Mouse (Mus musculus) CD4-positive naive resting alpha-beta T cell, adult 57 days (primary cell): ENCODE measurements around the gene Ing2. TPM values are rescaled to one million over a fixed set of nuclear protein-coding genes. Genes with fewer than 3 reads are reported as not detected.

Experiments used
- total RNA-seq: library from RNA; stranded (reverse); gene quantifications from one replicate; pipeline ENCODE4 v1.2.4, GENCODE M21; 2023

The Ing2 gene
- total RNA-seq, result 33.9 TPM

DNA sequence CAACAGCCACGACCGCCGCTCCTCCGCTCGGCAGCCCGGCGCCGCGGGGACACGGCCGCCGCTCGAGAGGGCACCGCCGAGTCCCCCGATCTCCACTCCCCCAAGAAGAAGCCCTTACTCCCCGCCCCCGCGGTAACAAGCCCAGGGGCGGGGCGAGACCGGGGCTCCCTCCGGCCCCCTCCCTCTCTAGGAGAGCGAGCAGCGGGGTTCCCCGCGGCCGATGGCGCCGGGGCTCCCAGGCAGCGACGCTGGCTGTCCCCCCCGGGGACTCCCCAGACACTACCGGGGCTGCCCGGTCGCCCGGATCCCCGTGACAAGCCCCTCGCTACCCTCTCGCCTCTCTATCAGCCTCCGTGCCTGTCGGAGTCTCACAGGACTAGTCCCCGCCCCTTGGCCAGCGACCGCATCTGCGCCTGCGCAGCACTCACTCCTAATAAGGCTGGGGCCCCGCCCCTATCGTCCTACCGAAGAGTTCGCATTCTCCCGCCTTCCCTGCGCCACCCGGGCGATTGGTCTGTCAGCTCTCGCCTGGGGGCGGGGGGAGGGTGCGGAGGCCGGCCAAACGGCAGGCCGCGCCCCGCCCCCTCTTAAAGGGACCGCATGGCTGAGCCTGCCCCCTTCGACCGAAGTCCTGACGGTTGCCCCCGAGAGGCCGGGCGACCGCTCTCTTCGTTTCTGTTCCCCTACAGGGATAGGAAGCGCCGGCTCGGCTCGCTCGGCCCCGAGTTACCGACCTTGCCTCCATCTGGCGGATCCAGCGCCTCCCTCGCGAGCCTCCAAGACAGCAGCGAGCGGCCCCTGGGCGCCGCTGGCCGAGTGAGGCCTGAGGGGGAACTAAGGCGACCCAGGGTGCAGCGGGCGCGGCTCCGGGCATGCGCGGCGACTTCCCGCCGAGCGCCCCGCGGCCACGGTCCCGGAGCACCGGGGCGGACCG is at the start of gene Ing2:
Gene Ing2, minus strand, starts transcription at position 780 of the 934 bp plus-strand sequence.

DNA sequence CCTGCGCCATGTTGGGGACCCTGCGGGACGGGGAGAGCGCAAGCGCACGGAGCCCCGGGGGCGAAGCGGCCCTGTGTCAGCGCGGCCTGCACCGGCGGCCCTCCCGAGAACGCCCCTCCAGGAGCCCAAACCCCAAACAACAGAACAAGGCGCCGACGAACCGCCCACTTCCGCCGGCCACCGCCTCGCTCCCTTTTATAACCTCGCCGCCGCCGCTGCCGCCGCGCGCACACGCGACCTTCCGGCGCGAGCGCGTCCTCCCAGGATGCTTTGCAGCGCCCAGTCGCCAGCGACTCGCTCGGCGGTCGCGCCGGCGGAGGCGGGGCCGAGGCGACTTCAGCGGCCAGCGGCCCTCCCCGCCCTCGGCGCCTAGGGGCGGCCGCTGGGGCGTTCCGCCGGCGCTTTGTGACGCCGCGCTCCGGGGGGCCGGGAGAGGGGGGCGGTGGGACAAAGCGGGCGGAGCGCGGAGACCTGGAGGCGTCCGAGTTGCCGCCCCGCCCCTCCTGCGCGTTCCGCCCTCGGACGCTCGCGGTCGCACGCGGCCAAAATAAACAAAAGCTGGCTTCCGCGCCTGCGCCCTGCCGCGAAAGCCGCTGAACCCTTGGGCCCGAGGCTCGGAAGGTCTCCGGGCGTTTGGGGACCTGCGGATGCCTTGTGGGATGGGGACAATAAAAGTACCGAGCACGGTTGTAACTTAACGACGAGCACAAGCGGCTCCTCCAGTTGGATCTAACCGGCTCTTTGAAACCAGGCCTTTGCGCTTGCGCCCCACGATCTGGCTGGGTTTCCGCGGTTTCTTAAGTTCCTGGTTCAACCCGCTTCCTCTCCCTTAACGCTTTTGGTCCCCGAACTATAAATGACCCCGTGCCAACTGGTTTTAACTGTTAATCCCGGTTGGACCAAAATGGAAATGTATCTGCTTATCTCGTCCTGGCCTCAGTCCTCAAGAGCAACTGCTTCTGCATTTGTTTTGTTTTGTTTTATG is 38.7 kb upstream of the Ing2 start, which contains the start of gene Cdkn2aip:
Gene Cdkn2aip, minus strand, starts transcription at position 172 of the 985 bp plus-strand sequence.

Other genes starting within 250 kb of the Ing2 start
- gene Stox2, start 229.2 kb downstream of the Ing2 start, total RNA-seq, result 0.53 TPM
- gene Trappc11, start 142.1 kb downstream of the Ing2 start, total RNA-seq, result 36.9 TPM
- gene Rwdd4a, start 141.9 kb downstream of the Ing2 start, total RNA-seq, result 32.9 TPM
- 41.6 TPM for gene Cdkn2aip, start 38.4 kb upstream of the Ing2 start, total RNA-seq
- gene Cldn24, start 146.6 kb upstream of the Ing2 start, total RNA-seq, result not detected
- gene Cldn22, start 148.9 kb upstream of the Ing2 start, total RNA-seq, result not detected